Comparison of ENCODE assay signal across 15 mouse cellular contexts in the genomic region with DNA sequence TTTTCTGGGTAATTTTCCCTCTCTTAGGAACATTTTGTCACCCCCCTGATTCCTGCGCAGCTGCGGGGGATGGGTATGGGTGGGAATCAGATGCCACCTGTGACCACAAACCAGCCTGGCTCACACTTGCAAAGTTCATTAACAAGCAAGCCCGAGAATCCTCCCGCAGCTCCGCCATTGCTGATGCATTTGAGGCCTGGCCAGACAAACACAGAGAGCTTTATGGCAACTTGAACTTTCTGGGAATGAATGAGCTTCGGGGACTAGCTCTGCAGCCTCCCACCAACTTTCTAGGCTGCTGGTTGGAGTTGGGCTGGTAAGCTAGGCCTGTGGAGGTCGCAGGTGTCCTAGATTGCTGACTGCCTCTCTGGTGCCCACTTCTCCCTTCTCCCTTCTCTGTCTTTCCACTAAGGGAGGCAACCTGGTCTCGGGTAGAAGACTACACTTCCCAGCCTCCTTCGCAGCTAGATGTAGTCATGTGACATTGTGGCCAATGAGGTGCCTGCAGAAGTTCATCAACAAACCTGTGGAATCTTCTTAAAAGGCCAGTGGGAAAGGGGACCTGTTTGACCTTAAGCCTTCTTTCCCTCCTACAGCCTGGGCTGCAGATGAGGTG.
A peak's percentile ranks its signal among the peaks of the same experiment; 100 is the strongest.
DNase-seq lines count a peak whose midpoint lies in the region; ATAC-seq and TF ChIP-seq lines count a peak whose summit lies in the region.
"Had no signal": no experiment of that assay in that cellular context is flagged by ENCODE, and none has a peak within 500 bp of the region (broad histone marks: within the 10 kb centered on the region; RNA-seq: fewer than 3 reads in every experiment).

No protein-coding gene starts in this region.

- TF ChIP-seq CTCF in hindbrain, postnatal 0 days (IDR thresholded peaks at IDR 0.05; ENCODE audit: low read depth) = no peak
- TF ChIP-seq CTCF in heart, adult 2 months (IDR thresholded peaks at IDR 0.05) = no peak

- H3K9me3 ChIP-seq in neural tube, embryonic 11.5 days (ENCODE audit: control insufficient read depth, low read length) = 0 out of 2 replicates have a peak, but pooled peaks cover 13% of the 10 kb centered on the region
- peaks cover 17% of the 10 kb centered on the region for H3K9me3 ChIP-seq in forebrain, embryonic 15.5 days
- H3K9me3 ChIP-seq in hindbrain, postnatal 0 days (ENCODE audit: low read length) = peaks cover 9% of the 10 kb centered on the region; the same call in 1 of the 2 replicates
- H3K9me3 ChIP-seq in neural tube, embryonic 15.5 days (replicated peaks) = peaks cover 13% of the 10 kb centered on the region; the same call in 1 of the 2 replicates

- H3K4me3 ChIP-seq in neural tube, embryonic 11.5 days (ENCODE audit: low read depth, low read length) = no peak overlapping the region
- H3K4me3 ChIP-seq in forebrain, embryonic 15.5 days = no peak overlapping the region
- no peak overlapping the region for H3K4me3 ChIP-seq in hindbrain, postnatal 0 days (ENCODE audit: low read length)
- no peak overlapping the region for H3K4me3 ChIP-seq in neural tube, embryonic 15.5 days (replicated peaks)
- no peak overlapping the region for H3K4me3 ChIP-seq in heart, adult 2 months
- H3K4me3 ChIP-seq: erythroblast, embryonic 14.5 days; intestine, embryonic 15.5 days had no signal

- intact Hi-C loops in heart, adult 2 months (cut with DNase I) = no loop called here

- H3K4me1 ChIP-seq in neural tube, embryonic 11.5 days (ENCODE audit: control insufficient read depth, insufficient read depth, low read length) = 0 out of 2 replicates have a peak, but pooled peaks cover 3% of the 10 kb centered on the region
- H3K4me1 ChIP-seq in forebrain, embryonic 15.5 days = peaks cover 38% of the 10 kb centered on the region
- no peaks in the 10 kb centered on the region for H3K4me1 ChIP-seq in hindbrain, postnatal 0 days (ENCODE audit: insufficient read depth, low read length)
- peaks cover 30% of the 10 kb centered on the region for H3K4me1 ChIP-seq in neural tube, embryonic 15.5 days
- H3K4me1 ChIP-seq in heart, adult 2 months (ENCODE audit: control insufficient read depth, insufficient read depth, low read length) = no peaks in the 10 kb centered on the region
- H3K4me1 ChIP-seq: intestine, embryonic 15.5 days had no signal

- TF ChIP-seq EP300 in heart, adult 2 months (IDR thresholded peaks at IDR 0.05; ENCODE audit: insufficient read depth, low read depth, low read length) = no peak

- H3K4me2 ChIP-seq in neural tube, embryonic 11.5 days (ENCODE audit: low read depth) = no peak overlapping the region
- H3K4me2 ChIP-seq in forebrain, embryonic 15.5 days (replicated peaks) = peak overlapping the region; percentile 15
- 0 out of 2 replicates have a peak overlapping the region, but pooled peaks have one; percentile 26 for H3K4me2 ChIP-seq in hindbrain, postnatal 0 days (ENCODE audit: low read depth, low read length)
- peak overlapping the region; percentile 26 for H3K4me2 ChIP-seq in neural tube, embryonic 15.5 days
- H3K4me2 ChIP-seq: intestine, embryonic 15.5 days had no signal

- H3K36me3 ChIP-seq in neural tube, embryonic 11.5 days (ENCODE audit: control insufficient read depth, insufficient read depth, low read length) = no peaks in the 10 kb centered on the region
- H3K36me3 ChIP-seq in forebrain, embryonic 15.5 days = no peaks in the 10 kb centered on the region
- no peaks in the 10 kb centered on the region for H3K36me3 ChIP-seq in hindbrain, postnatal 0 days (ENCODE audit: insufficient read depth, low read length)
- H3K36me3 ChIP-seq in neural tube, embryonic 15.5 days = no peaks in the 10 kb centered on the region
- H3K36me3 ChIP-seq in heart, adult 2 months (ENCODE audit: control insufficient read depth, insufficient read depth, low read length) = no peaks in the 10 kb centered on the region
- H3K36me3 ChIP-seq: intestine, embryonic 15.5 days had no signal

- ATAC-seq in neural tube, embryonic 11.5 days (ENCODE audit: insufficient read depth, low FRiP score, low TSS enrichment) = peak; percentile 60; the same call in 1 of the 2 replicates
- ATAC-seq in forebrain, embryonic 15.5 days (replicated peaks) = peak; percentile 66
- ATAC-seq in hindbrain, postnatal 0 days = 0 out of 2 replicates have a peak, but pooled peaks have one; percentile 71
- peak; percentile 27; the same call in 1 of the 2 replicates for ATAC-seq in neural tube, embryonic 15.5 days (ENCODE audit: low FRiP score)
- ATAC-seq: intestine, embryonic 15.5 days; liver, postnatal 0 days had no signal

- H3K79me2 ChIP-seq in heart, adult 2 months (replicated peaks; ENCODE audit: control insufficient read depth, insufficient read depth, low read length) = no peaks in the 10 kb centered on the region

- WGBS in neural tube, embryonic 11.5 days = 66% methylated on average over 9 of the region's 9 CpGs
- WGBS in forebrain, embryonic 15.5 days = 13% methylated on average over 9 of the region's 9 CpGs
- WGBS in hindbrain, postnatal 0 days = 28% methylated on average over 9 of the region's 9 CpGs
- WGBS in neural tube, embryonic 15.5 days = 49% methylated on average over 9 of the region's 9 CpGs
- WGBS in heart, adult 2 months = 63% methylated on average over 9 of the region's 9 CpGs

- no peak overlapping the region for H3K9ac ChIP-seq in neural tube, embryonic 11.5 days (ENCODE audit: low read length)
- no peak overlapping the region for H3K9ac ChIP-seq in forebrain, embryonic 15.5 days (replicated peaks)
- no peak overlapping the region for H3K9ac ChIP-seq in hindbrain, postnatal 0 days (replicated peaks; ENCODE audit: low read length)
- no peak overlapping the region for H3K9ac ChIP-seq in neural tube, embryonic 15.5 days (replicated peaks)
- H3K9ac ChIP-seq in heart, adult 2 months (ENCODE audit: low read depth, low read length) = no peak overlapping the region
- H3K9ac ChIP-seq: intestine, embryonic 15.5 days; liver, postnatal 0 days had no signal

- H3K27me3 ChIP-seq in neural tube, embryonic 11.5 days (ENCODE audit: control insufficient read depth, insufficient read depth, low read length) = no peaks in the 10 kb centered on the region
- H3K27me3 ChIP-seq in forebrain, embryonic 15.5 days = no peaks in the 10 kb centered on the region
- no peaks in the 10 kb centered on the region for H3K27me3 ChIP-seq in hindbrain, postnatal 0 days (ENCODE audit: insufficient read depth, low read length)
- H3K27me3 ChIP-seq in neural tube, embryonic 15.5 days (replicated peaks) = no peaks in the 10 kb centered on the region
- no peaks in the 10 kb centered on the region for H3K27me3 ChIP-seq in heart, adult 2 months (ENCODE audit: control insufficient read depth, insufficient read depth, low read length)
- H3K27me3 ChIP-seq: intestine, embryonic 15.5 days had no signal

- no peak overlapping the region for H3K27ac ChIP-seq in neural tube, embryonic 11.5 days (ENCODE audit: low read depth, low read length)
- peak overlapping the region; percentile 92 for H3K27ac ChIP-seq in forebrain, embryonic 15.5 days (replicated peaks)
- peak overlapping the region; percentile 56; the same call in 1 of the 2 replicates for H3K27ac ChIP-seq in hindbrain, postnatal 0 days
- peak overlapping the region; percentile 28; the same call in 1 of the 2 replicates for H3K27ac ChIP-seq in neural tube, embryonic 15.5 days (replicated peaks)
- H3K27ac ChIP-seq in heart, adult 2 months = no peak overlapping the region
- H3K27ac ChIP-seq: intestine, embryonic 15.5 days had no signal

- no peak for TF ChIP-seq POLR2A in heart, adult 2 months (IDR thresholded peaks at IDR 0.05; ENCODE audit: insufficient read depth, low read depth, low read length)

- peak; percentile 26 for DNase-seq in neural tube, embryonic 11.5 days (ENCODE audit: low spot score)
- DNase-seq in neural tube, embryonic 10.5 days (ENCODE audit: extremely low spot score, low spot score) = no peak
- peak; percentile 42 for DNase-seq in hindbrain, postnatal 0 days (ENCODE audit: low spot score)
- no peak for DNase-seq in B cell, adult 2 months
- no peak for DNase-seq in embryo, embryonic 10.5 days (ENCODE audit: low spot score)
- DNase-seq in heart, adult 2 months = no peak
- DNase-seq: cerebellum, adult 18-20 months; heart, adult 18-20 months; kidney, postnatal 4 days; liver, postnatal 0 days; spleen, adult 18-20 months had no signal

Comparison
In these comparisons a context has a peak if more than half of its experiments do, and no peak if none do; other contexts are left out.
1. DNase-seq: peak in neural tube, embryonic 11.5 days (single experiment) and hindbrain, postnatal 0 days (single experiment); none in neural tube, embryonic 10.5 days (single experiment), B cell, adult 2 months (0 of 2), embryo, embryonic 10.5 days (single experiment) and heart, adult 2 months (0 of 2).
2. H3K27ac ChIP-seq: peak in forebrain, embryonic 15.5 days (single experiment), hindbrain, postnatal 0 days (single experiment) and neural tube, embryonic 15.5 days (single experiment); none in neural tube, embryonic 11.5 days (single experiment) and heart, adult 2 months (single experiment).
3. Peak in every context shown above with its lines, with median percentiles within 50 percentile points of each other: ATAC-seq.